Mouse (Mus musculus): ENCODE data around the gene Atp8b2. TPM values are rescaled to one million over a fixed set of nuclear protein-coding genes. Genes with fewer than 3 reads are reported as not detected.
A peak's percentile ranks its signal among the peaks of the same experiment; 100 is the strongest.

Atp8b2 gene
- polyA plus RNA-seq (2015; fragmentation: Nextera tagmentation; extraction: Ambion mirVana) = 11.3 and 12.0 TPM in 2 replicates

DNA sequence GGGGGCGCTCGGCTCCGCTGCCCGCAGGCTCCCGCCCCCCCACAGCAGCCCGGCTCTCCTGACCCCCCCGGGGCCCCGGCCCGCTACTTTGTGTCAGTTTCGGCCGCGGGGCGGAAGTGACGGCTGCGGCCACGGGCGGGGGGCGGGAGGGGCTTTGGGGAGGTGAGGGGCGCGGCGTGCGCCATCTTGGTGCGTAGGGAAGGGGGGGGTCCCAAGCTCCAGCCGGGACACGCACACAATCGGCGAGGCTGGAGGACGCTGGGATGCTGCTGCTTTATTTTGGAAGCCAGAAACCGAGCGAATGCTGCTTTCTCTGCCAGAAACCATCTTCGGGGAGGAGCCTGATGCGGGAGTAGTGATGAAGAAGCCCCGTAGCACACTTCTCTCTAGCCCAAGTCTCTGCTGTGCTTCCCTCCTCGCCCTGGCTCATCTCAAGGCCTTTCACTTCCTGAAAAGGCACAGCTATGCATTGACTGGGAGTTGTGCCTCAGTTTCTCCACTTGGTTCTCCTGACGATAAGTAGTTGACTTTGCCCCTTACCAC is at the start of gene Atp8b2:
Gene Atp8b2, minus strand, starts transcription at position 288 of the 543 bp plus-strand sequence.
- H3K4me2 ChIP-seq = peak within 1 kb of the TSS; percentile 95
- H3K36me3 ChIP-seq = peaks cover 9% of the 10 kb centered on the region
- H3K27ac ChIP-seq (replicated peaks) = peak within 1 kb of the TSS; percentile 95
- ATAC-seq (ENCODE audit: low read depth) = peak; percentile 70
- 1% methylated on average over 33 of the region's 35 CpGs for WGBS
- peak within 1 kb of the TSS; percentile 92 for H3K4me3 ChIP-seq
- H3K4me1 ChIP-seq (replicated peaks) = peaks cover 63% of the 10 kb centered on the region
- H3K27me3 ChIP-seq = no peaks in the 10 kb centered on the region
- H3K9me3 ChIP-seq = no peaks in the 10 kb centered on the region
- H3K9ac ChIP-seq = peak within 1 kb of the TSS; percentile 98

DNA sequence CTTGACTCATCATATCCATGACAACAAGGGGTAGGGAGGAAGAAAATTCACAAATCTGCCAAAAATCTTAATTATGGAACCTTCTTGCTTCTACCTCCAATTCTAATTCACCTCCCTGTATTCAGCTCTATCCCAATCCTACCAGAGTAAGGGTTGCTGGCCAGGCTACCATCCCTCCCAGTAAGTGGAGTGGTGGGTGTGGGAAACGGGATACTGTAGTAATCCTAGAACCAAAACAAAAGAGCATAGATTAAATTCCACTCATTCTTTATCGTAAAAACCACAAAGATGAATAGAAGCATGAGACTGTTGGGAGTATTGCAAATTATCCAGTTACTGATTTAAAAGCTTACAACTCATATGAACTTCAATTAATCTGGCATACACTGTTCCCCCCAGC is 47.0 kb upstream of the Atp8b2 start:
- H3K4me3 ChIP-seq = no peak overlapping the region
- no peaks in the 10 kb centered on the region for H3K9me3 ChIP-seq

DNA sequence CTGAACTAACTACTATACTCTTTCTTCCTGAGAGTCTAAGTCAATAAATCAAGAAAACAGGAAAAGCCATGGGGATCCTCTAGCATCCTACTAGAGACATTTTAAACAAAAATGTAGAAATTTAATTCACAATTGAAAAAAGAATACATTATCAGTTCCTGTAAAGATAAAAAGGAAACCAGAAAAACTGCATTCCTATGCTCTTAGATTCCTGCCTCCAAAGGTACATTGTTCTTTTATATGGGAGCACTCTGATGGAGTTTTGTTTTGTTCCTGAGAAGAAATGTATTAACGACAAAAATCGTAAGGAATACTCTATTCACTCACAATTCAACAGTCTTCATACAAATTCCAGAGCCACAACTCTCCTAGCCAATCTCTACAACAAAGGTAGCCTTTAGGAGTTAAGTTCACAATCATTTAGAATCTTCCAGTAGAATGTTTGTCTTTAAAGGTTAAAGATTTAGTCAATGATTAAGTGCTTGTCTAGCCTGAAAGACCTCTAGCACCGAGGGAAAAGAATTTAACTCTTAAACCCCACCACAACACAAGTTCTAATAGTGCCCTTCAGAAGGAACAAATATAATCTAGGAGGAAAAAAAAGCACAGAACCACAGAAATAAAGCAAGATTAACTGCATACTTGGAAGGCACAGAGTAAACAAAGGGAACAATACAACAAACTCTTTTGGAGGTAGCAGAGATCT is 40.9 kb upstream of the Atp8b2 start:
- no peak for ATAC-seq (ENCODE audit: low read depth)
- no peaks in the 10 kb centered on the region for H3K9me3 ChIP-seq
- WGBS = 61% methylated on average over 3 of the region's 3 CpGs

More for the DNA sequence above, 47.0 kb upstream of the Atp8b2 start:
- H3K27me3 ChIP-seq = no peaks in the 10 kb centered on the region
- H3K9ac ChIP-seq = no peak overlapping the region
- WGBS = 91% methylated on average over 2 of the region's 2 CpGs
- H3K4me2 ChIP-seq = no peak overlapping the region
- peaks cover 97% of the 10 kb centered on the region for H3K36me3 ChIP-seq
- H3K4me1 ChIP-seq (replicated peaks) = no peaks in the 10 kb centered on the region
- H3K27ac ChIP-seq (replicated peaks) = no peak overlapping the region
- ATAC-seq (ENCODE audit: low read depth) = no peak

DNA sequence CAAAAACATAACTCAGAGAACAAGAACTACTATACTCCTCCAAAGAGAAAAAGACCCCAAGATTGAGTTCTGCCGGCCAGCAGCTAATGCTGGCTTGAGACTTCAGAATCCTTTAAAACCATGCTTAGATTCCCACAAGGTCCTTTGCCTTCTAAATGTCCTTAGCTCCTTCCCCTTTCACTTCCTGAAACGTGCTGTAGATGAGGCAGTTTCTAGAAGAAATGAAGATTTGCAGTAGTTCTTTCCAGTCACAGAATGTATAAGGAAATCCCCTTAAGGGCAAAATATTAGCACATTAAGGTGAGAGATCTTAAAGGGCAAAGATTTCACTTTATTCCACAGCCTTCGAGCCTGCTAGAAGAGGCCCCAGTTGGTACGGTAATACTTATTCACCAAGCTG is 36.5 kb upstream of the Atp8b2 start:
- H3K27ac ChIP-seq (replicated peaks) = no peak overlapping the region
- ATAC-seq (ENCODE audit: low read depth) = no peak
- peak overlapping the region; percentile 91; the same call in 1 of the 2 replicates for H3K4me2 ChIP-seq

More for the DNA sequence above, 40.9 kb upstream of the Atp8b2 start:
- Histone ChIP-seq H3K4me2 (no peak overlapping the region), H3K9ac (no peak overlapping the region), H3K36me3 (peaks cover 84% of the 10 kb centered on the region), H3K4me1 (replicated peaks) (peaks cover 5% of the 10 kb centered on the region), H3K27ac (replicated peaks) (no peak overlapping the region), H3K27me3 (no peaks in the 10 kb centered on the region), H3K4me3 (no peak overlapping the region)

DNA sequence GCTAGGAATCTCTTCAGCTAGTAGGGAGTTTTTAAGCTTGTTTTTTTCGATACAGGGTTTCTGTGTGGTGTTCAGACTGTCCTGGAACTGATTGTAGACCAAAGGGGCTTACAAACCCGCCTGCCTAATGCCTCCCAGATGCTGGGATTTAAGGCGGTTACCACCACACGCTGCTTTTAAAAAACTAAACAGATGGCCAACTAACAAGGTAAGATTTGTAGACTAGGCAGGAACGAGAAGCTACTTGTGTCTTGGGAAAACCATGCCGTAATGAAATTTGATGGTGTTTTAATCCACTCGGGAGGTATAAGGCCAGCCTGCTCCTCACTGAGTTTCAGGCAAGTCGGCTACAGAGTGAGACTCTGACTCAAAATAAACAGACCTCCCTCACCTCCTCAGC is 35.8 kb upstream of the Atp8b2 start:
- H3K4me2 ChIP-seq = peak overlapping the region; percentile 91
- peaks cover 54% of the 10 kb centered on the region for H3K36me3 ChIP-seq
- ATAC-seq (ENCODE audit: low read depth) = peak; percentile 37

More for the DNA sequence above, 36.5 kb upstream of the Atp8b2 start:
- Histone ChIP-seq H3K9me3 (no peaks in the 10 kb centered on the region), H3K4me3 (no peak overlapping the region), H3K4me1 (replicated peaks) (peaks cover 22% of the 10 kb centered on the region), H3K27me3 (no peaks in the 10 kb centered on the region), H3K36me3 (peaks cover 55% of the 10 kb centered on the region), H3K9ac (no peak overlapping the region)
- 86% methylated on average over 4 of the region's 4 CpGs for WGBS

DNA sequence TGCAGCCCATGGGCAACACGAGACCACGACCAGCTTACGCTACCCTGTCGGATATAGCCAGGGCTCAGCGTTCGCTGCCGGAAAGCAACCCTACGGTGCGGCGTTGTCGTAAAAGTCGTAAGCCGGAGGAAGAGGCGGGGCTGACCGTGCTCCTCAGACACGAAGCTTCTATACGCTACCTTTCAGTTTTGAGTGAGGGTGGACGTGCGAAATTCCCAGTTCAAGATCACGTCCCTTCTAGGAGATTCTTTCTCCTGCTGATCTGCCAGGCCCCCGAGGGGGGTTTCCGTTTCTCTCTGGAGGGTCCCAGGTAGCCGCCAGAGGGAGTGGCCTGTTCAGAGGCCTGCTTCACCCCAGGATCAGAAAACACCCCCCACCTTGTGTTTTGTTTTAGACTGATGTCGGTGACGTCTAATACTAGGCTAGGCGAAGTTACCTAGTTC is 35.3 kb upstream of the Atp8b2 start, which contains the start of gene Hax1:
Gene Hax1, minus strand, starts transcription at position 169 of the 443 bp plus-strand sequence.
- WGBS = 0% methylated on average over 26 of the region's 26 CpGs
- peaks cover 54% of the 10 kb centered on the region for H3K36me3 ChIP-seq
- H3K27ac ChIP-seq (replicated peaks) = peak within 1 kb of the TSS; percentile 91
- no peaks in the 10 kb centered on the region for H3K27me3 ChIP-seq
- peak within 1 kb of the TSS; percentile 76 for H3K4me3 ChIP-seq
- peak within 1 kb of the TSS; percentile 84 for H3K9ac ChIP-seq
- peak; percentile 96 for ATAC-seq (ENCODE audit: low read depth)
- peak within 1 kb of the TSS; percentile 91 for H3K4me2 ChIP-seq
- H3K9me3 ChIP-seq = no peaks in the 10 kb centered on the region
- peaks cover 22% of the 10 kb centered on the region for H3K4me1 ChIP-seq (replicated peaks)

More for the DNA sequence above, 35.8 kb upstream of the Atp8b2 start:
- Histone ChIP-seq H3K4me1 (replicated peaks) (peaks cover 22% of the 10 kb centered on the region), H3K27me3 (no peaks in the 10 kb centered on the region), H3K27ac (replicated peaks) (peak overlapping the region; percentile 91), H3K9ac (peak overlapping the region; percentile 84), H3K4me3 (peak overlapping the region; percentile 76), H3K9me3 (no peaks in the 10 kb centered on the region)
- WGBS = 13% methylated on average over 8 of the region's 8 CpGs

DNA sequence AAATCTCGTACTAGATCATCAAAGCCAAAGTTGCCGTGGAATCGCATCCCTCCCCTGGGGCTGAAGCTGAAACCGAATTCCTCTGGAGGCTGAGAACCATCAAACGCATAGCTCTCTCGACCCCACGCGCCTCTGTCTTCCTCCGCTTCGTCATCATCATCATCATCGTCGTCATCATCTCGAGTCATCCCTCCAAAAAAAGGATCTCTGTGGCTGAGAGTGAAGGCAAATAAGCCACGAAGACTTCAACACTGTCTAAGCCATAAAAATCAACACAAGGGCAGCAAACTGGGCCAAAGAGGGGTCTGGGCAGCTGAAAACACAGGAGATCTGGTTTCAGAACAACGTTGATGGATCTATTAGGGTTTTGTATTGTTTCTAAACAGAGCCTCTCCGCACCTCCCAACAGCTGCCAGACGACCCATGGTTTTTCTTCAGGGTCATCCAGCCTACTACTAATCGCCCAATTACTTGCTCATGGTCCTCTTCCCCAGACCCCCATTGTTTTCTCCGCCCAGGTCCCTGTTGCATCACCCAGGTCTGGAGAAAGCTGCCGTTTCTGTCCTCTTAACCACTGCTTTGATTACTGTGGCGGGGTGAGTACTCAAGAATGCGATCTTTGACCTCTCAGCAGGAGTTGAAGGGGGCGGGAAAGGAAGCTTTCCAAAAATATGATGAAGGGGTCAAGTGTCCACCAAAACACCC is 34.6 kb upstream of the Atp8b2 start:
- Histone ChIP-seq H3K4me1 (replicated peaks) (peaks cover 22% of the 10 kb centered on the region), H3K4me2 (peak overlapping the region; percentile 91), H3K4me3 (peak overlapping the region; percentile 76), H3K9ac (peak overlapping the region; percentile 84), H3K36me3 (peaks cover 50% of the 10 kb centered on the region), H3K27ac (replicated peaks) (peak overlapping the region; percentile 91), H3K27me3 (no peaks in the 10 kb centered on the region), H3K9me3 (no peaks in the 10 kb centered on the region)
- peak; percentile 68; the same call in 1 of the 2 replicates for ATAC-seq (ENCODE audit: low read depth)
- 13% methylated on average over 23 of the region's 23 CpGs for WGBS

DNA sequence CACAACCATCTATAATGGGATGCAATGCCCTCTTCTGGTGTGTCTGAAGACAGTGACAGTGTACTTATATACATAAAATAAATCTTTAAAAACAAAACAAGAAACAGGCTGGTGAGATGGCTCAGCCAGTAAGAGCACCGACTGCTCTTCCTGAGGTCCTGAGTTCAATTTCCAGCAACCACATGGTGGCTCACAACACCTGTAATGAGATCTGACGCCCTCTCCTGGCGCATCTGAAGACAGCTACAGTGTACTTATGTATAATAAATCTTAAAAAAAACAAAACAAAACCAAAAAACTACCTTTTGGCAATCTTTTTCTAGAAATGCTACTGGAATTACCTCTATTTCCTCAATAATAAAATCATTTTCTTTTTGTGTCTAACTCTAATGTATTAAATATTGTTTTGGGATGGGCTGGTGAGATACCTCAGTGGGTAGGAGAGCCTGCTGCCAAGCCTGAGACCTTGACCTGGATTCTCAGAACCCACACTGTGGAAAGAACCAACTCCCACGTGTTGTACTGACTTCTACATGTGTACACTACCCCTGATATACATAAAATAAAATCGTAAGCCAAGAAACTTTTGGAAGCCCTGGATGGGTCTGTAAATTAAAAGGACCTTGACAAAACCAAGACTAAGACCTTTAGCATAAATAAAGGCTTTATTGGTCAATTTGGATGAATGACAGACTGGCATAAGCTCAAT is 31.7 kb upstream of the Atp8b2 start:
- no peak for ATAC-seq (ENCODE audit: low read depth)
- Histone ChIP-seq H3K9ac (no peak overlapping the region), H3K27ac (replicated peaks) (no peak overlapping the region), H3K27me3 (no peaks in the 10 kb centered on the region), H3K36me3 (peaks cover 26% of the 10 kb centered on the region), H3K4me1 (replicated peaks) (peaks cover 22% of the 10 kb centered on the region), H3K4me3 (no peak overlapping the region), H3K4me2 (no peak overlapping the region), H3K9me3 (no peaks in the 10 kb centered on the region)
- 94% methylated on average over 5 of the region's 5 CpGs for WGBS

DNA sequence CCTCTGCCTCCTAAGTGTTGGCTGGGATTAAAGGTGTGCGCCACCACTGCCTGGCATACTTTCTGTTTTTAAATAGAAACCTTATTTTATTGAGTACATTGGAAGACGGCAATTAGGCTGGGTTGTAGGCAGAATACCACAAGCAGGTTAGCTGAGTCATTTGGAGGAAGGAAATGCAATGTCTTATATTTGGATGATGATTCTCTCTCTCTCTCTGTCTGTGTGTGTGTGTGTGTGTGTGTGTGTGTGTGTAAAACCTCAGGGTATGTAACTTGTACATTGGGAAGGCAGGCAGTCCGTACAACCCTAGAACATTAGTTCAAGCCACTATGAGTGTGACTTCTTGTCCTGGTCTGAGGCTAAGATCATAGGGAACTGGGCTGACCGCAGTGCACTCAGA is 24.5 kb upstream of the Atp8b2 start:
- 96% methylated on average over 4 of the region's 4 CpGs for WGBS
- Histone ChIP-seq H3K36me3 (peaks cover 3% of the 10 kb centered on the region; the same call in 1 of the 2 replicates), H3K27me3 (no peaks in the 10 kb centered on the region), H3K4me1 (replicated peaks) (no peaks in the 10 kb centered on the region), H3K27ac (replicated peaks) (no peak overlapping the region), H3K4me2 (no peak overlapping the region), H3K9me3 (no peaks in the 10 kb centered on the region), H3K4me3 (no peak overlapping the region), H3K9ac (no peak overlapping the region)
- ATAC-seq (ENCODE audit: low read depth) = no peak

DNA sequence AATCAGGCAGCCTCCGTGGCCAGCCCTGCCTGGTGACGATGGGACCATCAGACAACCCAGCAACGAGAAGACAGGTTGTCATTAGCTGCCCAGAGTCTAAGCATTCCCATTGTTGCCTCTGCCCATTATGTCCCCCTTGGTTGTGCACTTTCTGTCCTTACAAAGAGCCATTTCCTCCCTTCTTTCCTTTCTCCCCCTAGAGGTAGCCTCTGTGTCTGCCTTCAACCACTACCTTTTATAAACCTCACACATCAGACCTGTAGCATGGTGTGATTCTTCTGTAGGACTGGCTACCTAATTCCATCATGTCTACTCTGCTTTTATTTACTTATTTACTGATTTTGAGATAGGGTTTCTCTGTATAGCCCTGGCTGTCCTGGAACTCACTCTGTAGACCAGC is 23.9 kb upstream of the Atp8b2 start:
- Histone ChIP-seq H3K27ac (replicated peaks) (no peak overlapping the region), H3K4me1 (replicated peaks) (no peaks in the 10 kb centered on the region), H3K9ac (no peak overlapping the region), H3K4me2 (no peak overlapping the region), H3K36me3 (no peaks in the 10 kb centered on the region), H3K4me3 (no peak overlapping the region), H3K27me3 (no peaks in the 10 kb centered on the region), H3K9me3 (no peaks in the 10 kb centered on the region)
- WGBS = 59% methylated on average over 3 of the region's 3 CpGs
- no peak for ATAC-seq (ENCODE audit: low read depth)

DNA sequence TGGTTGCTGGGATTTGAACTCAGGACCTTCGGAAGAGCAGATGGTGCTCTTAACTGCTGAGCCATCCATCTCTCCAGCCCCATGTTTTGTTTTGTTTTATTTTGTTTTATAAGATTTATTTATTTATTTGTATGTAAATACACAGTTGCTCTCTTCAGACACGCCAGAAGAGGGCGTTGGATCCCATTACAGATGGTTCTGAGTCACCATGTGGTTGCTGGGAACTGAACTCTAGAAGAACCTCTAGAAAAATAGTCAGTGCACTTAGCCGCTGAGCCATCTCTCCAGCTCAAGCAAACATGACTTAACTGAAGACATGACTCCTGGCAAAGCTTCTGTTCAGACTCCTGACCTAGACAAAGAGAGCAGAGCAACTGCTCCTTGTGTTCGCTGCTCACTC is 19.1 kb upstream of the Atp8b2 start:
- Histone ChIP-seq H3K4me1 (replicated peaks) (no peaks in the 10 kb centered on the region), H3K27ac (replicated peaks) (no peak overlapping the region), H3K27me3 (no peaks in the 10 kb centered on the region), H3K9ac (no peak overlapping the region), H3K36me3 (no peaks in the 10 kb centered on the region), H3K4me3 (no peak overlapping the region), H3K4me2 (no peak overlapping the region), H3K9me3 (no peaks in the 10 kb centered on the region)
- WGBS = 78% methylated on average over 5 of the region's 5 CpGs
- no peak for ATAC-seq (ENCODE audit: low read depth)

Measured in neural tube, embryonic 13.5 days (tissue).